Mouse (Mus musculus): Measurements from ENCODE around the gene Sema7a. TPM values are rescaled to one million over a fixed set of nuclear protein-coding genes. Genes with fewer than 3 reads are reported as not detected.

Sema7a gene
- total and polyA plus RNA-seq, 2 experiments = 0.09 to 0.53 TPM

DNA sequence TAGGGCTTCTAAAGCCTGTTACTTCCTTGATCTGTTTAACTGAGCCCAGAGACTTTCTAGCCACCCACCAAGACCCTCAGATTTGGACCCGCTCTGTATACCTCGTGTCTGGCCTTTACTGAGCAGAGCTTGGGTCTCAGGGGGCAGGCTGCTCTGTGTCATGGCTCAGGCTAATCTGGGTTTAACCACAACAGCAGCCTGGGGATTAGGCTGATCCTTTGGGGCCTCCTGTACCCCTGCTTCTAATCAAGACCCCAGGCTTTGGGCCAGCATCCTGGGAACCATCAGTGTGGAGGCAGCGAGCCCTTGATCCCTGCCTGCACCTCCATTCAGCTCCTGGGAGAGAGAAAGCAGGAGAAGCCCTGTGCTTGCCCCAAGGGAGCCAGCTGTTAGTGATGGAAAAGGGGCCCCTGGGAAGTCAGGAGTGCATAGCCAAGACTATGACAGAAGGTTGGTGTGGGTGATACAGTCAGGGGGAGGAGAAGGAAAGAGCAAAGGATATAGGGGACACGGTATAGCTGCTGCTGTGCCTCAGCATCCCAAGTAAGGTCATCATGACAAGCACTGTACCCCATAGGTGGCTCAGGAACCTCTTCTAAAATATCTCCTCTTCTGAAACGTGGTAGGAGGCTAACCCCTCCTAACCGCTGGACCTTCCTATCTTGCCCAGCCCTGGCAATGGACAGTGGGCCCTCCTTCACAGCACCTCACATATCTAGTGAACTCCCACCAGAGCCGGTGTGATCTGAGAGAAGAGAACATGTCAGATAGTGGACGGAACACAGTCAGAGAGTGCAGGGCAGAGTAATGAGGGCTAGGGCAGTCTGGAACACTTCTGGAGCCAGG is 6.1 kb downstream of the Sema7a start:
- WGBS = 83% methylated on average over 8 of the region's 8 CpGs
- no peaks in the 10 kb centered on the region for H3K36me3 ChIP-seq (ENCODE audit: control insufficient read depth, insufficient read depth, low read length)
- TF ChIP-seq POLR2A (IDR thresholded peaks at IDR 0.05; ENCODE audit: extremely low read depth, insufficient read depth, low read length) (no peak), CTCF (IDR thresholded peaks at IDR 0.05; ENCODE audit: low read depth, low read length) (no peak)
- no peak overlapping the region for H3K27ac ChIP-seq (replicated peaks; ENCODE audit: insufficient read depth, low read depth, low read length)
- no peaks in the 10 kb centered on the region for H3K4me1 ChIP-seq (ENCODE audit: control insufficient read depth, insufficient read depth, low read length)
- H3K79me2 ChIP-seq (ENCODE audit: control insufficient read depth, insufficient read depth, low read length) = no peaks in the 10 kb centered on the region
- H3K27me3 ChIP-seq (ENCODE audit: control insufficient read depth, insufficient read depth, low read length) = peaks cover 12% of the 10 kb centered on the region
- H3K9ac ChIP-seq (ENCODE audit: low read depth, low read length) = no peak overlapping the region
- DNase-seq (ENCODE audit: extremely low read depth, low read depth, low spot score) = no peak
- H3K4me3 ChIP-seq (ENCODE audit: insufficient read depth, low read depth, low read length) = no peak overlapping the region

DNA sequence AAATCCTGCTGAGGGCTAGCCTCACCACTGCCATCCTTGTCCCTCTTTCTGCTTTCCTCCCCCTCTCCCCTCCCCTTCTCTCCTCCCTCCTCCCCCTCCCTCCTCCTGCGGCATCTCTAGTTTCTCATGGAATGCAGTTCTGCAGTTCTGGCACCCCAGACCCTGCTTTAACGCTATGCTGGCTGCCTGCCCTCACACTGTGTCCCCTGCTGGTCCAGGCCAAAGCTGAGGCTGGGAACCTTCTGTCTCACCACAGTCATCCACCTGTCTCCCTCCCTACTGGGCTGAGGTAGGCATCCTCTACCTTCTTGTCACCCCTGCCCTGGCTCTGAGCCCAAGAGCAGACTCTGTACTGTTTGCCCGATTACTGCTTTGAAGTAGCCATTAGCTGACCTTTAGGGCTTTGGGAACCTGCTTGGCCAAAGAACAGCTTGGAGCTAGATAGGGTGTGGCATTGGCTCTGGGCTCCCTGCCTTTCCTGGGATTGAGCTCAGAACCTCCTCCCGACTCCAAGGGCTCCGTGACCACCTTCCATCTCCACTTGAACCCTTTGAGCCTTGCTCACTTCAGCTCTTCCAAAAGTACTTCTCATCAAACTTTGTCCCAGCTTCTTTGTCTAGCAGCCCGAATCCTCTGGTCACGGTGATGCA is 7.6 kb downstream of the Sema7a start:
- no peak overlapping the region for H3K27ac ChIP-seq (replicated peaks; ENCODE audit: insufficient read depth, low read depth, low read length)
- H3K27me3 ChIP-seq (ENCODE audit: control insufficient read depth, insufficient read depth, low read length) = no peaks in the 10 kb centered on the region; the same call in 1 of the 2 replicates
- H3K4me1 ChIP-seq (ENCODE audit: control insufficient read depth, insufficient read depth, low read length) = no peaks in the 10 kb centered on the region
- 44% methylated on average over 7 of the region's 7 CpGs for whole genome bisulfite sequencing
- H3K36me3 ChIP-seq (ENCODE audit: control insufficient read depth, insufficient read depth, low read length) = no peaks in the 10 kb centered on the region
- H3K79me2 ChIP-seq (ENCODE audit: control insufficient read depth, insufficient read depth, low read length) = no peaks in the 10 kb centered on the region
- TF ChIP-seq POLR2A (IDR thresholded peaks at IDR 0.05; ENCODE audit: extremely low read depth, insufficient read depth, low read length) (no peak), CTCF (IDR thresholded peaks at IDR 0.05; ENCODE audit: low read depth, low read length) (no peak)
- no peak overlapping the region for H3K9ac ChIP-seq (ENCODE audit: low read depth, low read length)
- no peak overlapping the region for H3K4me3 ChIP-seq (ENCODE audit: insufficient read depth, low read depth, low read length)
- no peak for DNase-seq (ENCODE audit: extremely low read depth, low read depth, low spot score)

GRCm38 (mm10) chr9:57948333-57948931 is 8.5 kb downstream of the Sema7a start:
- Histone ChIP-seq H3K79me2 (ENCODE audit: control insufficient read depth, insufficient read depth, low read length) (no peaks in the 10 kb centered on the region), H3K27ac (replicated peaks; ENCODE audit: insufficient read depth, low read depth, low read length) (no peak overlapping the region), H3K4me1 (ENCODE audit: control insufficient read depth, insufficient read depth, low read length) (no peaks in the 10 kb centered on the region), H3K4me3 (ENCODE audit: insufficient read depth, low read depth, low read length) (no peak overlapping the region), H3K27me3 (ENCODE audit: control insufficient read depth, insufficient read depth, low read length) (no peaks in the 10 kb centered on the region; the same call in 1 of the 2 replicates), H3K9ac (ENCODE audit: low read depth, low read length) (no peak overlapping the region), H3K36me3 (ENCODE audit: control insufficient read depth, insufficient read depth, low read length) (no peaks in the 10 kb centered on the region)
- TF ChIP-seq POLR2A (IDR thresholded peaks at IDR 0.05; ENCODE audit: extremely low read depth, insufficient read depth, low read length) = no peak
- no peak for TF ChIP-seq CTCF (IDR thresholded peaks at IDR 0.05; ENCODE audit: low read depth, low read length)
- no peak for DNase-seq (ENCODE audit: extremely low read depth, low read depth, low spot score)
- 77% methylated on average over 7 of the region's 7 CpGs for WGBS

GRCm38 (mm10) chr9:57949102-57949704 is 9.3 kb downstream of the Sema7a start:
- WGBS = 92% methylated on average over 8 of the region's 8 CpGs

GRCm38 (mm10) chr9:57949879-57950278 is 10.0 kb downstream of the Sema7a start:
- DNase-seq (ENCODE audit: extremely low read depth, low read depth, low spot score) = no peak
- Histone ChIP-seq H3K79me2 (ENCODE audit: control insufficient read depth, insufficient read depth, low read length) (no peaks in the 10 kb centered on the region), H3K4me1 (ENCODE audit: control insufficient read depth, insufficient read depth, low read length) (no peaks in the 10 kb centered on the region), H3K36me3 (ENCODE audit: control insufficient read depth, insufficient read depth, low read length) (no peaks in the 10 kb centered on the region), H3K27me3 (ENCODE audit: control insufficient read depth, insufficient read depth, low read length) (no peaks in the 10 kb centered on the region; the same call in 1 of the 2 replicates), H3K27ac (replicated peaks; ENCODE audit: insufficient read depth, low read depth, low read length) (no peak overlapping the region), H3K4me3 (ENCODE audit: insufficient read depth, low read depth, low read length) (no peak overlapping the region), H3K9ac (ENCODE audit: low read depth, low read length) (no peak overlapping the region)
- TF ChIP-seq POLR2A (IDR thresholded peaks at IDR 0.05; ENCODE audit: extremely low read depth, insufficient read depth, low read length) (no peak), CTCF (IDR thresholded peaks at IDR 0.05; ENCODE audit: low read depth, low read length) (no peak)
- WGBS = 61% methylated on average over 8 of the region's 8 CpGs

More at GRCm38 (mm10) chr9:57949102-57949704, 9.3 kb downstream of the Sema7a start:
- Histone ChIP-seq H3K4me1 (ENCODE audit: control insufficient read depth, insufficient read depth, low read length) (no peaks in the 10 kb centered on the region), H3K27me3 (ENCODE audit: control insufficient read depth, insufficient read depth, low read length) (no peaks in the 10 kb centered on the region; the same call in 1 of the 2 replicates), H3K79me2 (ENCODE audit: control insufficient read depth, insufficient read depth, low read length) (no peaks in the 10 kb centered on the region), H3K4me3 (ENCODE audit: insufficient read depth, low read depth, low read length) (no peak overlapping the region), H3K9ac (ENCODE audit: low read depth, low read length) (no peak overlapping the region), H3K27ac (replicated peaks; ENCODE audit: insufficient read depth, low read depth, low read length) (no peak overlapping the region), H3K36me3 (ENCODE audit: control insufficient read depth, insufficient read depth, low read length) (no peaks in the 10 kb centered on the region)
- TF ChIP-seq CTCF (IDR thresholded peaks at IDR 0.05; ENCODE audit: low read depth, low read length) (no peak), POLR2A (IDR thresholded peaks at IDR 0.05; ENCODE audit: extremely low read depth, insufficient read depth, low read length) (no peak)
- no peak for DNase-seq (ENCODE audit: extremely low read depth, low read depth, low spot score)

Data from liver, adult 2 months (tissue).